Mouse (Mus musculus): ENCODE measurements around the gene Cyp26b1.

Gene Cyp26b1

GRCm38 (mm10) chr6:84587471-84588101 is 6.1 kb downstream of the Cyp26b1 start:
- no peak for DNase-seq (ENCODE audit: extremely low spot score, low read depth, low spot score)

DNA sequence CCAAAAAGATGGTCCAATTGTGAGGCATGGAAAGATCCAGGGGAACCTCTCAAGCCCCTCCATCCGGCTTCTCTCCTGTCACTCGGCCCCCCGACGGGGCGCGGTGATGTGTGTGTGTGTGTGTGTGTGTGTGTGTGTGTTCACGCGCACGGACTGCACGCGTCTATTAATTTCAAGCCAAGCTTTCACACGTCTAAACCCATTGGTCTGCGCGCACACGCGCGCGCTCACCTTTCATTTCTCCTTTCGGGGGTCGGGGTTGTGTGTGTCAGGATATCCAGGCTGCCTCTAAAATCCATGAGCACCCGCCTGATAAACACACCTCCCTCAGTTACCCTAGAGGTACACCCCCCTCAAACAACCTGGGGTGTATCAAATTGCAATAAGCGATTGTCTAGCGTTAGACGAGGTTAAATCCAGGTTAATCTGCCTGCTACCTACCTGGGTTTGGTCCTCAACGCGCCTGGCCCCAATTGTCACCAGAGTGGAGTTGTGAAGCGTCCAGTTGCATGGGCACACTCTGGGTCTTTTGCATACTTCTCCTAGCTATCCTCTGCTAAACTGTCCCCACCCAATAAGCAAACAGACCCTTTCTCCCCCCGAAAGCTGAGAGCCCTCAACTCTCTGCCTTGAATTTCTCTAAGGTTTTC is 7.0 kb downstream of the Cyp26b1 start:
- DNase-seq (ENCODE audit: extremely low spot score, low read depth, low spot score): no peak

DNA sequence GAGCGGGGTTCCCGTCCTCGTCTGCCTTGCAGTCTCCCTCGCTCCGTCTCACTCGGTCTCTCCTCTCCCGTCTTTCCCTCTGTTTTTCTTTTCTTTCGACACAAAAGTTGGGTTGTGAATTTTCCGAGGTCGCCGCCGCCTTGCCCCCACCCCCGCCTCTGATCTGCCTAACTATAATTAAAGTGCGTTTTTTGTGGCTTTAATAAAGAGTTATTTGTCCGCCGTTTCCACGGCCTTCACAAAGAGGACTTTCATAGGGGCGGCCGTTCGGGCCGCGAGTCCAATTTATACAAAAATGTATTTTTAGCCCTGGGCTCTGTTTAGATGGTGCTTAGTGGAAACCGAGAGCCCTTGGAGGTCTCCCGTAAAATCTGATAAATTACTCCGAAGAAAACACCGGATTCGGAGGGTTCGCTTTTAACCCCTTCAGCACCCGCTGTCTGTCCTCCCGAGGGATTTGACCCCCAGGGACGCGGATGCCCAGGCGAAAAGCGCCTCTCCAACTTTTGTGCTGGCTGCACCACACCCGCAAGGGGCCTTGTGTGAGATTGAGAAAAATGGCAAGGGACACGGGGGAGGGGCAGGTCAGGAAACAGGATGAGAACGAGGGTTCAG is 7.9 kb downstream of the Cyp26b1 start:
- no peak for DNase-seq (ENCODE audit: extremely low spot score, low read depth, low spot score)

GRCm38 (mm10) chr6:84584783-84585685 is 8.7 kb downstream of the Cyp26b1 start:
- no peak for DNase-seq (ENCODE audit: extremely low spot score, low read depth, low spot score)

- DNase-seq (ENCODE audit: extremely low spot score, low read depth, low spot score): no peak
Observed at GRCm38 (mm10) chr6:84583841-84584782, 9.6 kb downstream of the Cyp26b1 start.

DNA sequence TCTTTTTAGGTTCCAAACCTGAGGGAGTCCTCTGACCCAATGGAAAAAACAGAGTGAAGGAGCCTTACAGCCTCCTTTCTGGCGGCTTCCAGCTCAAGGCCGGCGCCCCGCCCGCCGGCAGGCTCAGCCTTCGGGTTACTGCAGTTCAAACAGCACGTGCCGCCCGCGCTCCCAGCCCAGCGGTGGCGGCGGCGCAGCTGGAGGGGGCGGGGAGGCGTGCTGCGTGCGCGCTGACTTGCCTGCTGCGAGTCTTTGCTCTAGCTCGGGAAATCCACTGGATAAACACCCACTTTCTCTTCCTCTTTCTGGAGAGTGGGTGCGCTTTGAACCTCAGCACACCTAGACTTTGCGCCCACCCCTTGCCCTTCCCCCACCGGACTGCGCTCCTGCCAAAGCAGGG is 10.3 kb downstream of the Cyp26b1 start:
- no peak for DNase-seq (ENCODE audit: extremely low spot score, low read depth, low spot score)

DNA sequence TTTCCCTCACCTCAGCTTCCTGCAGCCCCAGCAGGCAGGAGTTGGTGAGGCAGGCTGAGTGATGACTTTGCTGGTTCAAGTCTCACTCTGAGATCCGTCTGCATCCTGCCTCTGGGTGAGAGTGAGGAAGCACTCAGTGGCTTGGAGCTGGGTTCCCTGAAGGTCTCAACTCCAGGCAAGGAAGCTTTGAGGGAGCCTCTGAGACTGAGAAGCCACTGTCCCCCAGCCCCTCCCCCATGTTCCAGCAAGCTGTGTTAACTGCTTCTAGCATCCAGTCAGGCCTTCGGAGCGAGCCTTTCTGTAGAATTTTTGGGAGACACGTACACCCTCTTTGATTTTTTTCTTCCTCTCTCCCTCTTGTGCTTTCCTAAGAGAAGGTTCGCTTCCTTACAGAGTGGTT is 10.9 kb downstream of the Cyp26b1 start:
- no peak for DNase-seq (ENCODE audit: extremely low spot score, low read depth, low spot score)

- no peak for DNase-seq (ENCODE audit: extremely low spot score, low read depth, low spot score)
Observed at GRCm38 (mm10) chr6:84581833-84582445, 11.8 kb downstream of the Cyp26b1 start.

GRCm38 (mm10) chr6:84580979-84581832 is 12.5 kb downstream of the Cyp26b1 start:
- DNase-seq (ENCODE audit: extremely low spot score, low read depth, low spot score): no peak

- DNase-seq (ENCODE audit: extremely low spot score, low read depth, low spot score): no peak
Observed at GRCm38 (mm10) chr6:84579508-84579907, 14.2 kb downstream of the Cyp26b1 start.

- no peak for DNase-seq (ENCODE audit: extremely low spot score, low read depth, low spot score)
Observed at GRCm38 (mm10) chr6:84578928-84579327, 14.8 kb downstream of the Cyp26b1 start.

DNA sequence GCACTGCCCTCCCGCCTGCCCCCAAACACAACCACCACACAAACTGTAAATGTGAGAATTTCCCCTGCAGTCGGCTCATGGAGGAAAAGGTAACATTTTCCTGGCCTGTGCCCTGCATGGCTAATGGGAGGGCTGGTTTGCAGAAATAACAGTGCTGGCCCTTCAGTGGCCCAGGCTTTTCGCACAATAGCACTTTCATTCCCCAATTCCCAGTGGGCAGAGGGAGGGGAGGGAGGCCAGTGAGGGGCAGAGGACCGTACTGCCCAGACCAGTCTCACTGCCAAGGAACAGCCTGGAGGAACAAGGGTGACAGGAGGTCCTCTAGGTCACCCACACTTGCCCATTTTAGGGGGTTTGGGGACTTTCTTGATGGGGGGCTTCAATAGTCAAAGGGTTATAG is 15.8 kb downstream of the Cyp26b1 start:
- DNase-seq (ENCODE audit: extremely low spot score, low read depth, low spot score): no peak

DNA sequence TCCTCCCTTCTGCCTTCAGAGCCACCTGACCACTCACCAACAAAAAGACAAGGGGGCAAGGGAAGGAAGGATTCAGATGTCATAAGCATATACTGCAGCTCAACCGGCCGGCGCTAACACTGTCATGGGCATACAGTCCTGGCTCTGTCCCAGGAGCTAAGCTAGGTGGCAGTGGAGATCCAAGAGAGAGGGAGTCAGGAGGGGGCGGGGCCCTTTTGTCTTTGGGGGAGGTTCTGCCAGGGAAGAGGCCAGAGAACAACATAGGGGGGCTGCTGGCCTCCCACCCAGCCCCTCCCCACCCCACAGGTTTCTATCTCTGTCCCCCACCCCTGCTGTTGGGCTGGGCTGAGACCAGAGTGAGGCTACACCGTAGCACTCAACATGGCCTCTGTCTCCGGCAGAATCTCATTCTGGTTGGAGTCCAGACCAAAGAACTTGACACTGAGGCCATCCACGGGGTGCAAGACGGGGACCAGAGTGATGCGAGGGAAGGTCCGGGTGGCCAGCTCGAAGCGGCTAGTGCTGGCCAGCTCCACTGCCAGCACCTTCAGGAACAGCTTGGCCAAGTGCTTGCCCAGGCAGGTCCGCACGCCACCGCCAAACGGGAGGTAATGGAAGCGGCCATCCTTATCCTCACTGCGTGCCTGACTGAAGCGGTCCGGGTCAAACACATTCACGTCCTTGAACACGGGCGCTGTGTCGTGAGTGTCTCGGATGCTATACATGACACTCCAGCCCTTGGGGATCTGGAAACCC is 19.6 kb downstream of the Cyp26b1 start:
- DNase-seq (ENCODE audit: extremely low spot score, low read depth, low spot score): no peak

GRCm38 (mm10) chr6:84570039-84570438 is 23.7 kb downstream of the Cyp26b1 start:
- no peak for DNase-seq (ENCODE audit: extremely low spot score, low read depth, low spot score)

GRCm38 (mm10) chr6:84569590-84569989 is 24.1 kb downstream of the Cyp26b1 start:
- DNase-seq (ENCODE audit: extremely low spot score, low read depth, low spot score): no peak

DNA sequence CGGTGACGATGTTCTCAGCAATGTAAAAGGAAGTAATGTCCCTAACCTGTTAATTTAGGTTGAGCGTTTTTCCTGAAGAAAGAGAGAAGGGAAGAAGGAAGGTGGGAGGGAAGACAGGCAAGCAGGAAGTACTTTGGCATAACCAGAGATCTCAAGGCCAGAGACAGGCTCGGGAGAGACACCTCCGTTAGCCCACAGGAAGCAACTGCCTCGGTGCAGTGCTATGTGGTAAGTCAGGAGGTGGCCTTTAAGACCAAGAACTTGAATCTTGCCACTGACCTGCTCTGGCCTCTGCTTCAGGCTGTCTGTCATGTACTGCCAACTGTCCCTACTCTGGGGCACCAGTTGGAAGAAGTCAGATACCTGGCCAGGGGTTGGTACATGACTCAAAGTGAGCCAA is 24.8 kb downstream of the Cyp26b1 start:
- no peak for DNase-seq (ENCODE audit: extremely low spot score, low read depth, low spot score)

DNA sequence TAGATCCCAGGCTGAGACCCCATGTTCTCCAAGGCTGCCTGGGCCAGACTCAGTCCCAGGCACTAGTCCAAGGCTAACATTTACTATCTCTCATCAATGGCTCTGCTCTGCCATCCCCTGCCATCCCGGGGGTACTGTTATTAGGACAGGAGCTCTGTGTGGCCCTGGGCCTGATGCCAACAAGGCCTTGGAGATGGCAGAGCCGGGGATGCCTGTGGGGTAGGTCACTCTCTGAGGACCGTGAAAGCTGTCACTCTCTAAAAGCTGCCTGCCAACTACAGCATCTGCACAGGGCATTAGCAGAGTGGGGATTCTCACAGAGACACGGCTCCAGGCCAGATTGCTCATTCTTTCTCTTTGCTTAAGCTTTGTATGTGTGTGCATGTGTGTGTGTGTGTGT is 26.0 kb downstream of the Cyp26b1 start:
- DNase-seq (ENCODE audit: extremely low spot score, low read depth, low spot score): no peak

GRCm38 (mm10) chr6:84566825-84567224 is 26.9 kb downstream of the Cyp26b1 start:
- DNase-seq (ENCODE audit: extremely low spot score, low read depth, low spot score): no peak

Data from hindlimb bud, embryonic 11.5 days (tissue).